In the genomic region with DNA sequence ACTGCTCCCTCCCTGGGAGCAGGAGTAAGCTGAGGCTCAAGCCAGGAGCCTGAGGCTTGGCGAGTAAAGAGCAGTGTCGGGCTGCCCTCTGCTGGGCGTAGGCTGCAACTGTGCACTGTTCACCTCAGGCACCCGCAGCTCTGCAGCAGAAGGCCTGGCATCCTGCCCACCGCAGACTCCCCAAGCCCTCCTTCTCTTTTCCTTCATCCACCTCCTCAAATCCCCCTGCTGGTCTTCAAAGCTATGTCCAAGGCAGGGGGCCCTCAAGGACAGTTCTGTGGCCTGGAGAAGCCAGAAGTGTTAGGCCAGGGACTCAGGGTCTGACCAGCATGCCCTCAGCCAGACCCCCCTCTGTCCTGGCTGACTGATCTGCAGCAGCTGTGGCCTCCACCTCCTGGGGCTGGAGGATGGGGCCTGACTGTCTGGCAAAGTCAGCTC, we compare ENCODE assay signal across 8 mouse cellular contexts. TPM values are rescaled to one million over a fixed set of nuclear protein-coding genes. Genes with fewer than 3 reads are reported as not detected.
DNase-seq lines count a peak whose midpoint lies in the region; ATAC-seq and TF ChIP-seq lines count a peak whose summit lies in the region.

No protein-coding gene starts in this region.

- TF ChIP-seq CTCF in left cerebral cortex, adult 2 months (IDR thresholded peaks at IDR 0.05): peak; percentile 96

- no peak overlapping the region for H3K4me2 ChIP-seq in hindbrain, embryonic 15.5 days

- H3K4me3 ChIP-seq in hindbrain, embryonic 15.5 days: no peak overlapping the region
- no peak overlapping the region for H3K4me3 ChIP-seq in left cerebral cortex, adult 2 months

- H3K27me3 ChIP-seq in hindbrain, embryonic 15.5 days: no peaks in the 10 kb centered on the region

- peaks cover 27% of the 10 kb centered on the region for H3K36me3 ChIP-seq in hindbrain, embryonic 15.5 days

- intact Hi-C loops in left cerebral cortex, adult 2 months (cut with DNase I): loop anchor here (1.0 to 10.0 kb wide), 5 partner anchors 47 to 289 kb away; a partner anchor contains a TSS

- 3% methylated on average over 5 of the region's 5 CpGs for WGBS in hindbrain, embryonic 15.5 days

- peak overlapping the region; percentile 79 for H3K27ac ChIP-seq in hindbrain, embryonic 15.5 days (replicated peaks)
- H3K27ac ChIP-seq in left cerebral cortex, adult 2 months: peak overlapping the region; percentile 88

- DNase-seq in T-cell, adult 2 months (ENCODE audit: low spot score): peak; percentile 80
- peak; percentile 85 to 96 for DNase-seq in cerebellum, postnatal 4 days (ENCODE audit: low spot score in 2 of 2)
- peak; percentile 78 for DNase-seq in gastrocnemius, adult 18-20 months (ENCODE audit: low spot score)
- peak; percentile 82 to 83 for DNase-seq in left cerebral cortex, adult 2 months (ENCODE audit: extremely low spot score in 1 of 2, low spot score in 2 of 2)
- DNase-seq in right cerebral cortex, adult 2 months (ENCODE audit: low spot score in 2 of 2): peak; percentile 83 to 85
- peak; percentile 54 for DNase-seq in urinary bladder, postnatal 10 days (ENCODE audit: low spot score)

- no peaks in the 10 kb centered on the region for H3K9me3 ChIP-seq in hindbrain, embryonic 15.5 days

- H3K9ac ChIP-seq in hindbrain, embryonic 15.5 days: peak overlapping the region; percentile 13; the same call in 1 of the 2 replicates

- H3K4me1 ChIP-seq in hindbrain, embryonic 15.5 days (replicated peaks): peaks cover 46% of the 10 kb centered on the region

- ATAC-seq in hindbrain, embryonic 15.5 days (ENCODE audit: low FRiP score, low read depth): peak; percentile 83
- peak; percentile 91 for ATAC-seq in megakaryocyte, adult 5-6 weeks (ENCODE audit: poor library complexity, severe bottlenecking)

RNA-seq across cellular contexts. Expression of a gene that starts 20.2 kb away (rescaled TPM):
- 10 to 100 TPM; 26.8 to 26.9 TPM for total RNA-seq in gastrocnemius, adult 18-20 months (2021)
- polyA plus RNA-seq in hindbrain, embryonic 15.5 days (2015; fragmentation: Nextera tagmentation; extraction: Ambion mirVana): 109 and 121 TPM in 2 replicates
- 10 to 100 TPM; 87.3 to 91.2 TPM for total RNA-seq in left cerebral cortex, adult 2 months (2021)
- total RNA-seq in megakaryocyte, adult 5-6 weeks (2015): 34.2 and 38.5 TPM in 2 replicates
- 13.3 and 15.0 TPM in 2 replicates for total RNA-seq in megakaryocyte, adult 5-6 weeks (2017)

RNA-seq across cellular contexts. Expression of a gene that starts 34.9 kb away (rescaled TPM):
- total RNA-seq in gastrocnemius, adult 18-20 months (2021): under 1 TPM; 0.12 to 0.14 TPM
- 0.32 and 0.35 TPM in 2 replicates for polyA plus RNA-seq in hindbrain, embryonic 15.5 days (2015; fragmentation: Nextera tagmentation; extraction: Ambion mirVana)
- 1 to 10 TPM; 3.0 TPM for total RNA-seq in left cerebral cortex, adult 2 months (2021)
- total RNA-seq in megakaryocyte, adult 5-6 weeks (2015): 1.9 and 2.5 TPM in 2 replicates
- total RNA-seq in megakaryocyte, adult 5-6 weeks (2017): 2.1 and 3.7 TPM in 2 replicates

RNA-seq across cellular contexts. Expression of a gene that starts 55.5 kb away (rescaled TPM):
- 100 to 1,000 TPM in 1 of 2 experiments, 10 to 100 TPM in 1; 99.6 to 102 TPM for total RNA-seq in gastrocnemius, adult 18-20 months (2021)
- polyA plus RNA-seq in hindbrain, embryonic 15.5 days (2015; fragmentation: Nextera tagmentation; extraction: Ambion mirVana): 22.7 and 24.0 TPM in 2 replicates
- total RNA-seq in left cerebral cortex, adult 2 months (2021): 10 to 100 TPM; 59.7 to 60.6 TPM
- 16.5 and 18.5 TPM in 2 replicates for total RNA-seq in megakaryocyte, adult 5-6 weeks (2015)
- 11.6 and 14.1 TPM in 2 replicates for total RNA-seq in megakaryocyte, adult 5-6 weeks (2017)

RNA-seq across cellular contexts. Expression of a gene that starts 57.2 kb away (rescaled TPM):
- 10 to 100 TPM in 1 of 2 experiments, 1 to 10 TPM in 1; 8.8 to 11.4 TPM for total RNA-seq in gastrocnemius, adult 18-20 months (2021)
- 1.8 and 2.2 TPM in 2 replicates for polyA plus RNA-seq in hindbrain, embryonic 15.5 days (2015; fragmentation: Nextera tagmentation; extraction: Ambion mirVana)
- 10 to 100 TPM in 1 of 2 experiments, 1 to 10 TPM in 1; 5.3 to 10.6 TPM for total RNA-seq in left cerebral cortex, adult 2 months (2021)
- total RNA-seq in megakaryocyte, adult 5-6 weeks (2015): 10.2 and 11.7 TPM in 2 replicates
- total RNA-seq in megakaryocyte, adult 5-6 weeks (2017): 9.1 and 13.4 TPM in 2 replicates
